Mouse (Mus musculus): ENCODE results near the gene Hist1h2bf. TPM values are rescaled to one million over a fixed set of nuclear protein-coding genes. Genes with fewer than 3 reads are reported as not detected.
A peak's percentile ranks its signal among the peaks of the same experiment; 100 is the strongest.

Hist1h2bf gene
- polyA plus RNA-seq, 1 experiment from 2014 or later = 5.9 TPM

DNA sequence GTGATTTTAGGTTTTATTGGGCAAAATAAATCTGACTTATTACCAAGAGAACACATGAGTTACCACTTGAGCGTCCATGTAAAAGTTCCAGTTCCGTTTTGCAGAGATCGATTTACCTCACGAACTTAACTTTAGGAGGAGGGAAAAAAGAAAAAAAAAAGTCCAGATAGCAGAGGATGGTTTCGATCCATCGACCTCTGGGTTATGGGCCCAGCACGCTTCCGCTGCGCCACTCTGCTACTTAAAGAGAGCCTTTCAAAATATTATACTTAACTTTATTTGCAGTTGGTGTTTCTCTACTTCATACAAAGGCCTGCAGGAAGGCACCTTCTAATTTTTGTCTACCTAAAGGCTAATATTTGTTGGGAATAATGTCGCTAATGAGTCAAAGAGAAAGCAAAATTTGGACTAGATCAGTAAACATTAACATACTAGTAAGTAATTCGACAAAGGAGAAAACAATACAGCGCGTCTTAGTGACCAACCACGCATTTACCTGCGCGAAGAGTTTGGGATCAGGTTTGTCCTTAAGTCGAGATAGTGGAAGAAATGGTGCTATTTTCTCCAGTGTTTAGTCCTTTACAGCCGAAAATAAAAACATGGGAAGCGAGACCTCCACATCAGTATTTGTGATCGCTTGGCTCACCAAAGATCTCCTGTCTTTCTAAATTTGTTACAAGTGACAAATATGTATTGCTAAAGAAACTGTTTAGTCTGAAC is 43.7 kb downstream of the Hist1h2bf start:
- under 1% methylated on average over 20 of the region's 20 CpGs for WGBS
- Histone ChIP-seq H3K27ac (ENCODE audit: low read depth, low read length) (peak overlapping the region; percentile 99), H3K4me2 (ENCODE audit: low read depth, low read length, severe bottlenecking) (peak overlapping the region; percentile 52), H3K9ac (ENCODE audit: low read length) (peak overlapping the region; percentile 96), H3K27me3 (ENCODE audit: control insufficient read depth, insufficient read depth, low read length) (no peaks in the 10 kb centered on the region), H3K9me3 (ENCODE audit: control insufficient read depth, low read length) (no peaks in the 10 kb centered on the region), H3K4me1 (replicated peaks; ENCODE audit: control insufficient read depth, insufficient read depth, low read length) (peaks cover 3% of the 10 kb centered on the region; the same call in 1 of the 2 replicates), H3K4me3 (ENCODE audit: low read depth, low read length) (peak overlapping the region; percentile 57), H3K36me3 (ENCODE audit: control insufficient read depth, insufficient read depth, low read length) (no peaks in the 10 kb centered on the region)
- ATAC-seq (replicated peaks; ENCODE audit: low FRiP score) (no peak), DNase-seq (ENCODE audit: low spot score) (peak; percentile 74)

DNA sequence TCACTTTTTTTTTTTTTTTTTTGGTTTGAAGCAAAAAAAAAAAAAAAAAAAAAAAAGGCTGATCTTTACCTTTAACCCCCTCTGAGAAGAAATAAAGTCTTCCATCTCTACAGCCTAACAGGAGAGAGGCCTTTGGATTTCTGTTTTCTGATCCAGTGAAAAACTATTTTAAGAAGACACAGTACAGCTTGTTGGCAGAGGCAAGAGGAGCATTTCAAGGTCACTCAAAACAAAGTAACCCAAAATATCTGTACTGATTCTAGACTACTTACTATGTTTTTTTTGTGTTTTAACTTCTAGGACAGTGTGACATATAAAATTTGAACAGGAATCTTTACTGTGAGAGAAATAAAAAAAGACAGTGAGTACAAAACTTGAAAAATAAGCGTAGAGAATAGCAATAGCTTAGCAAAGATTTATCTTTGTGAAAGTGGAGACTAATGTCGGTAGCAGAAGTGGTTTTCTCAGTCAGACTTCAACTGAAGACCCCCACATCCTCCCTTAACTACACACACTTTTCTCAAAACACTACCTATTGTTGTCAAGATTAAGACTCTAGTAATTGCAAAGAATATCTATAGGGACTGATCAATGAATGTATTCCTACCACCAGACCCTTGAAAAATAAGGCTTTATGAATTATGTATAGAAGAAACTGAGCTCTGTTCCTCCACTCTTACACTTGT is 44.4 kb downstream of the Hist1h2bf start:
- H3K36me3 ChIP-seq (ENCODE audit: control insufficient read depth, insufficient read depth, low read length) = no peaks in the 10 kb centered on the region
- no peaks in the 10 kb centered on the region for H3K27me3 ChIP-seq (ENCODE audit: control insufficient read depth, insufficient read depth, low read length)
- peaks cover 5% of the 10 kb centered on the region; the same call in 1 of the 2 replicates for H3K4me1 ChIP-seq (replicated peaks; ENCODE audit: control insufficient read depth, insufficient read depth, low read length)
- H3K9me3 ChIP-seq (ENCODE audit: control insufficient read depth, low read length) = no peaks in the 10 kb centered on the region
- H3K9ac ChIP-seq (ENCODE audit: low read length) = peak overlapping the region; percentile 96
- DNase-seq (ENCODE audit: low spot score) = no peak
- no peak for ATAC-seq (replicated peaks; ENCODE audit: low FRiP score)
- 36% methylated on average over 2 of the region's 2 CpGs for WGBS
- H3K4me2 ChIP-seq (ENCODE audit: low read depth, low read length, severe bottlenecking) = peak overlapping the region; percentile 52
- H3K27ac ChIP-seq (ENCODE audit: low read depth, low read length) = peak overlapping the region; percentile 99
- peak overlapping the region; percentile 57 for H3K4me3 ChIP-seq (ENCODE audit: low read depth, low read length)

DNA sequence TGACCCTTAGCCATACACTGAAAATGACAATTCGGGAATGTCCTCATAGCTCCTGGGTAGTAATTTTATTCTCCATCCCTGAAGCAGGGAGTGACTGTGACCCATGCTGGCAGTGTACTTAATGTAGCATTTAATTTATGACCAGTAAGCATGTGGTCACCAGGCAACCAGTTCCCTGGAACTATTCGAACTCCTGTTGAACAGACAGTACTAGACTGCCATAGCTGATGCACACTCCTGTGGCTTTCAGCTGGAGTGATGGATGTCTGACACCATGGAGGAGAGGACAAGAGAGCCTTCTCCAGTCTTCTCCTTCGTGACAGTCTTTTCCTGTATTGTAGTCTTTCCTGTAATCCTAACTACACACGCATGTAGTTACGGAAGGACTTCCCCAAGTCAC is 45.0 kb downstream of the Hist1h2bf start:
- H3K27me3 ChIP-seq (ENCODE audit: control insufficient read depth, insufficient read depth, low read length) = no peaks in the 10 kb centered on the region
- H3K4me2 ChIP-seq (ENCODE audit: low read depth, low read length, severe bottlenecking) = 0 out of 2 replicates have a peak overlapping the region, but pooled peaks have one; percentile 18
- ATAC-seq (replicated peaks; ENCODE audit: low FRiP score) = no peak
- H3K9ac ChIP-seq (ENCODE audit: low read length) = peak overlapping the region; percentile 8; the same call in 1 of the 2 replicates
- no peak overlapping the region for H3K27ac ChIP-seq (ENCODE audit: low read depth, low read length)
- no peaks in the 10 kb centered on the region for H3K9me3 ChIP-seq (ENCODE audit: control insufficient read depth, low read length)
- 88% methylated on average over 5 of the region's 5 CpGs for WGBS
- DNase-seq (ENCODE audit: low spot score) = no peak
- H3K4me3 ChIP-seq (ENCODE audit: low read depth, low read length) = no peak overlapping the region
- no peaks in the 10 kb centered on the region for H3K36me3 ChIP-seq (ENCODE audit: control insufficient read depth, insufficient read depth, low read length)
- H3K4me1 ChIP-seq (replicated peaks; ENCODE audit: control insufficient read depth, insufficient read depth, low read length) = peaks cover 5% of the 10 kb centered on the region; the same call in 1 of the 2 replicates

GRCm38 (mm10) chr13:23526312-23526711 is 47.7 kb downstream of the Hist1h2bf start:
- Histone ChIP-seq H3K9me3 (ENCODE audit: control insufficient read depth, low read length) (no peaks in the 10 kb centered on the region), H3K4me1 (replicated peaks; ENCODE audit: control insufficient read depth, insufficient read depth, low read length) (0 out of 2 replicates have a peak, but pooled peaks cover 2% of the 10 kb centered on the region), H3K36me3 (ENCODE audit: control insufficient read depth, insufficient read depth, low read length) (no peaks in the 10 kb centered on the region), H3K27ac (ENCODE audit: low read depth, low read length) (0 out of 2 replicates have a peak overlapping the region, but pooled peaks have one; percentile 25), H3K4me2 (ENCODE audit: low read depth, low read length, severe bottlenecking) (peak overlapping the region; percentile 45), H3K4me3 (ENCODE audit: low read depth, low read length) (peak overlapping the region; percentile 31), H3K9ac (ENCODE audit: low read length) (peak overlapping the region; percentile 31; the same call in 1 of the 2 replicates), H3K27me3 (ENCODE audit: control insufficient read depth, insufficient read depth, low read length) (no peaks in the 10 kb centered on the region)
- DNase-seq (ENCODE audit: low spot score) = peak; percentile 94
- WGBS = under 1% methylated on average over 17 of the region's 17 CpGs
- ATAC-seq (replicated peaks; ENCODE audit: low FRiP score) = peak; percentile 47

- WGBS = 2% methylated on average over 10 of the region's 10 CpGs
Measured at GRCm38 (mm10) chr13:23525901-23526300, 48.1 kb downstream of the Hist1h2bf start.

GRCm38 (mm10) chr13:23524654-23525053 is 49.3 kb downstream of the Hist1h2bf start:
- WGBS = 6% methylated on average over 5 of the region's 5 CpGs
- no peaks in the 10 kb centered on the region for H3K27me3 ChIP-seq (ENCODE audit: control insufficient read depth, insufficient read depth, low read length)
- no peak overlapping the region for H3K4me2 ChIP-seq (ENCODE audit: low read depth, low read length, severe bottlenecking)
- ATAC-seq (replicated peaks; ENCODE audit: low FRiP score) = peak; percentile 48; the same call in 1 of the 2 replicates
- no peak overlapping the region for H3K4me3 ChIP-seq (ENCODE audit: low read depth, low read length)
- 0 out of 2 replicates have a peak, but pooled peaks cover 2% of the 10 kb centered on the region for H3K4me1 ChIP-seq (replicated peaks; ENCODE audit: control insufficient read depth, insufficient read depth, low read length)
- no peaks in the 10 kb centered on the region for H3K9me3 ChIP-seq (ENCODE audit: control insufficient read depth, low read length)
- H3K27ac ChIP-seq (ENCODE audit: low read depth, low read length) = no peak overlapping the region
- H3K36me3 ChIP-seq (ENCODE audit: control insufficient read depth, insufficient read depth, low read length) = no peaks in the 10 kb centered on the region
- H3K9ac ChIP-seq (ENCODE audit: low read length) = no peak overlapping the region
- peak; percentile 94 for DNase-seq (ENCODE audit: low spot score)

More at GRCm38 (mm10) chr13:23525901-23526300, 48.1 kb downstream of the Hist1h2bf start:
- Histone ChIP-seq H3K27me3 (ENCODE audit: control insufficient read depth, insufficient read depth, low read length) (no peaks in the 10 kb centered on the region), H3K4me3 (ENCODE audit: low read depth, low read length) (peak overlapping the region; percentile 31), H3K27ac (ENCODE audit: low read depth, low read length) (no peak overlapping the region), H3K9me3 (ENCODE audit: control insufficient read depth, low read length) (no peaks in the 10 kb centered on the region), H3K4me1 (replicated peaks; ENCODE audit: control insufficient read depth, insufficient read depth, low read length) (0 out of 2 replicates have a peak, but pooled peaks cover 2% of the 10 kb centered on the region), H3K36me3 (ENCODE audit: control insufficient read depth, insufficient read depth, low read length) (no peaks in the 10 kb centered on the region), H3K4me2 (ENCODE audit: low read depth, low read length, severe bottlenecking) (peak overlapping the region; percentile 45), H3K9ac (ENCODE audit: low read length) (peak overlapping the region; percentile 37)
- DNase-seq (ENCODE audit: low spot score) = peak; percentile 72
- no peak for ATAC-seq (replicated peaks; ENCODE audit: low FRiP score)

- H3K4me2 ChIP-seq (ENCODE audit: low read depth, low read length, severe bottlenecking) = no peak overlapping the region
- H3K27ac ChIP-seq (ENCODE audit: low read depth, low read length) = no peak overlapping the region
- H3K36me3 ChIP-seq (ENCODE audit: control insufficient read depth, insufficient read depth, low read length) = no peaks in the 10 kb centered on the region
- H3K4me3 ChIP-seq (ENCODE audit: low read depth, low read length) = no peak overlapping the region
- 60% methylated on average over 5 of the region's 5 CpGs for WGBS
- 0 out of 2 replicates have a peak, but pooled peaks cover 2% of the 10 kb centered on the region for H3K4me1 ChIP-seq (replicated peaks; ENCODE audit: control insufficient read depth, insufficient read depth, low read length)
- DNase-seq (ENCODE audit: low spot score) = no peak
- no peaks in the 10 kb centered on the region for H3K27me3 ChIP-seq (ENCODE audit: control insufficient read depth, insufficient read depth, low read length)
- ATAC-seq (replicated peaks; ENCODE audit: low FRiP score) = no peak
- H3K9me3 ChIP-seq (ENCODE audit: control insufficient read depth, low read length) = no peaks in the 10 kb centered on the region
- H3K9ac ChIP-seq (ENCODE audit: low read length) = no peak overlapping the region
Measured at GRCm38 (mm10) chr13:23523976-23524375, 50.0 kb downstream of the Hist1h2bf start.
